ENCODE assay signal across 12 mouse cellular contexts in the genomic region with DNA sequence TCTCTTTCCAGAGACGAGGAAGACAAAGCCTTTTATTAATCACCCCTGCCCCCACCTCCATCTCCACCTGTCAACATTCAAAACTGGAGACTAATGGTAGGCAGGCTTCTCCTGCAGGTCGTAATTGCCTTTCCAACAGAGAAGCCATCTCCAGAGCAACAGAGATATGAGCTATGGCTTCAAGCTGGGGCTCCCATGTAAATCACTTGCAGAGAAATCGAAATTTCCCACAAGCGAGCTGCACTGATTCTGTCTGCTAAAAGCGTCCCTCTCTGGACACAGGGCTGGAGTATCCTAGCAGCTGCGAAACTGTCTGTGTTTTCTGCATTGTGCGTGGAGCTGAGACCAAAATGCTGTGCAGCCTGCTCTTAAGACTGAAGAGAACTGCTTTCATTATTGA.
DNase-seq lines count a peak whose midpoint lies in the region; ATAC-seq lines count a peak whose summit lies in the region.
"Had no signal": no experiment of that assay in that cellular context is flagged by ENCODE, and none has a peak within 500 bp of the region (broad histone marks: within the 10 kb centered on the region; RNA-seq: fewer than 3 reads in every experiment).

No protein-coding gene starts in this region.

- DNase-seq in heart, postnatal 14 days = no peak
- DNase-seq in embryo, embryonic 11 days = peak; percentile 41
- DNase-seq in lung, postnatal 10 days = no peak
- DNase-seq in right cerebral cortex, postnatal 25 days = no peak
- no peak for DNase-seq in lung, postnatal 36 days

- H3K27ac ChIP-seq in heart, embryonic 14.5 days (replicated peaks in 1 of 2; ENCODE audit: control insufficient read depth in 1 of 2, insufficient read depth in 1 of 2, low read depth in 2 of 2, low read length in 2 of 2) = no peak overlapping the region
- H3K27ac ChIP-seq in hindbrain, embryonic 12.5 days = peak overlapping the region; percentile 83
- H3K27ac ChIP-seq in neural tube, embryonic 12.5 days = no peak overlapping the region; the same call in 1 of the 2 replicates
- H3K27ac ChIP-seq: heart, embryonic 10.5 days; limb, embryonic 15.5 days; stomach, postnatal 0 days had no signal

- WGBS in heart, embryonic 14.5 days = 35% methylated on average over 7 of the region's 7 CpGs
- 49% methylated on average over 7 of the region's 7 CpGs for WGBS in hindbrain, embryonic 12.5 days
- 44% methylated on average over 7 of the region's 7 CpGs for WGBS in neural tube, embryonic 12.5 days

- no peaks in the 10 kb centered on the region for H3K36me3 ChIP-seq in heart, embryonic 14.5 days (ENCODE audit: control insufficient read depth, insufficient read depth, low read length)
- no peaks in the 10 kb centered on the region for H3K36me3 ChIP-seq in hindbrain, embryonic 12.5 days
- H3K36me3 ChIP-seq in neural tube, embryonic 12.5 days = no peaks in the 10 kb centered on the region
- H3K36me3 ChIP-seq: heart, embryonic 10.5 days; limb, embryonic 15.5 days had no signal

- no peak overlapping the region for H3K9ac ChIP-seq in heart, embryonic 14.5 days (ENCODE audit: low read length)
- H3K9ac ChIP-seq in hindbrain, embryonic 12.5 days = 0 out of 2 replicates have a peak overlapping the region, but pooled peaks have one; percentile 23
- H3K9ac ChIP-seq in neural tube, embryonic 12.5 days = no peak overlapping the region
- H3K9ac ChIP-seq: limb, embryonic 15.5 days had no signal

- intact Hi-C loops in heart, postnatal 14 days (cut with DNase I) = no loop called here

- no peak overlapping the region for H3K4me3 ChIP-seq in heart, embryonic 14.5 days (ENCODE audit: control insufficient read depth in 1 of 2, insufficient read depth in 1 of 2, low read depth in 1 of 2, low read length in 2 of 2)
- H3K4me3 ChIP-seq in hindbrain, embryonic 12.5 days = no peak overlapping the region
- no peak overlapping the region for H3K4me3 ChIP-seq in neural tube, embryonic 12.5 days
- H3K4me3 ChIP-seq: heart, embryonic 10.5 days; limb, embryonic 15.5 days had no signal

- ATAC-seq in heart, embryonic 14.5 days (ENCODE audit: insufficient number of reproducible peaks, insufficient read depth, low FRiP score, low read depth) = no peak
- ATAC-seq in hindbrain, embryonic 12.5 days (ENCODE audit: low FRiP score) = peak; percentile 67
- ATAC-seq in neural tube, embryonic 12.5 days (ENCODE audit: low FRiP score, low read depth) = peak; percentile 41; the same call in 1 of the 2 replicates
- ATAC-seq: lung, postnatal 0 days had no signal

- H3K9me3 ChIP-seq in heart, embryonic 14.5 days (ENCODE audit: control insufficient read depth, low read length) = no peaks in the 10 kb centered on the region
- H3K9me3 ChIP-seq in hindbrain, embryonic 12.5 days (replicated peaks) = no peaks in the 10 kb centered on the region
- no peaks in the 10 kb centered on the region for H3K9me3 ChIP-seq in neural tube, embryonic 12.5 days
- H3K9me3 ChIP-seq: heart, embryonic 10.5 days; limb, embryonic 15.5 days had no signal

- 0 out of 2 replicates have a peak overlapping the region, but pooled peaks have one; percentile 3 for H3K4me2 ChIP-seq in heart, embryonic 14.5 days (ENCODE audit: low read length)
- no peak overlapping the region; the same call in 1 of the 2 replicates for H3K4me2 ChIP-seq in hindbrain, embryonic 12.5 days (replicated peaks)
- no peak overlapping the region for H3K4me2 ChIP-seq in neural tube, embryonic 12.5 days (replicated peaks)
- H3K4me2 ChIP-seq: limb, embryonic 15.5 days had no signal

- H3K4me1 ChIP-seq in heart, embryonic 14.5 days (ENCODE audit: control insufficient read depth in 2 of 2, insufficient read depth in 2 of 2, low read length in 2 of 2) = peaks cover 6% of the 10 kb centered on the region in 2 experiments; a peak in 3 of 4 replicates
- H3K4me1 ChIP-seq in hindbrain, embryonic 12.5 days = peaks cover 19% of the 10 kb centered on the region
- H3K4me1 ChIP-seq in neural tube, embryonic 12.5 days = peaks cover 25% of the 10 kb centered on the region

- H3K27me3 ChIP-seq in heart, embryonic 14.5 days (ENCODE audit: control insufficient read depth, insufficient read depth, low read length) = no peaks in the 10 kb centered on the region
- no peaks in the 10 kb centered on the region for H3K27me3 ChIP-seq in hindbrain, embryonic 12.5 days
- H3K27me3 ChIP-seq in neural tube, embryonic 12.5 days (replicated peaks) = no peaks in the 10 kb centered on the region
- H3K27me3 ChIP-seq: limb, embryonic 15.5 days had no signal
